Mouse (Mus musculus): ENCODE results near the gene 2810006K23Rik.
"Not testable (repeated sequence)": the region's sequence is repeated elsewhere in the genome, so short reads cannot be mapped to it uniquely, and the experiment has no call there.

The 2810006K23Rik gene

GRCm38 (mm10) chr5:124349196-124349595, 21.3 kb downstream of the 2810006K23Rik start:
- no peak for DNase-seq (ENCODE audit: low spot score in 2 of 2)

- no peak for DNase-seq (ENCODE audit: low spot score in 2 of 2)
These were observed 22.5 kb downstream of the 2810006K23Rik start for GRCm38 (mm10) chr5:124350350-124350749.

GRCm38 (mm10) chr5:124351111-124351560, 23.2 kb downstream of the 2810006K23Rik start:
- peak in 1 of 2 experiments; percentile 37 for DNase-seq (ENCODE audit: low spot score in 2 of 2)

GRCm38 (mm10) chr5:124351604-124352003, 23.7 kb downstream of the 2810006K23Rik start:
- DNase-seq (ENCODE audit: low spot score in 2 of 2) = no peak

GRCm38 (mm10) chr5:124352141-124352920, 24.4 kb downstream of the 2810006K23Rik start:
- DNase-seq (ENCODE audit: low spot score in 2 of 2) = peak; percentile 21 to 30

- DNase-seq (ENCODE audit: low spot score in 2 of 2) = peak in 1 of 2 experiments; percentile 35
These were observed 25.3 kb downstream of the 2810006K23Rik start for GRCm38 (mm10) chr5:124353011-124353725.

- peak in 1 of 2 experiments; percentile 59 for DNase-seq (ENCODE audit: low spot score in 2 of 2)
These were observed 26.0 kb downstream of the 2810006K23Rik start for GRCm38 (mm10) chr5:124353726-124354547.

- no peak for DNase-seq (ENCODE audit: low spot score in 2 of 2)
These were observed 26.9 kb downstream of the 2810006K23Rik start for GRCm38 (mm10) chr5:124354574-124355424.

GRCm38 (mm10) chr5:124355425-124355959, 27.6 kb downstream of the 2810006K23Rik start:
- DNase-seq (ENCODE audit: low spot score in 2 of 2) = no peak

- no peak for DNase-seq (ENCODE audit: low spot score in 2 of 2)
These were observed 28.8 kb downstream of the 2810006K23Rik start for GRCm38 (mm10) chr5:124356695-124357094.

- no peak for DNase-seq (ENCODE audit: low spot score in 2 of 2)
These were observed 31.8 kb downstream of the 2810006K23Rik start for GRCm38 (mm10) chr5:124359641-124360040.

- not testable (repeated sequence) for DNase-seq (ENCODE audit: low spot score in 2 of 2)
These were observed 35.1 kb downstream of the 2810006K23Rik start, which contains the start of gene Cdk2ap1 for GRCm38 (mm10) chr5:124362982-124363381. Gene Cdk2ap1, minus strand, starts transcription at chr5:124363082.

- no peak for DNase-seq (ENCODE audit: low spot score in 2 of 2)
These were observed 36.5 kb downstream of the 2810006K23Rik start for GRCm38 (mm10) chr5:124364173-124364918.

- no peak for DNase-seq (ENCODE audit: low spot score in 2 of 2)
These were observed 37.9 kb downstream of the 2810006K23Rik start for GRCm38 (mm10) chr5:124365754-124366153.

- DNase-seq (ENCODE audit: low spot score in 2 of 2) = no peak
These were observed 38.8 kb downstream of the 2810006K23Rik start for GRCm38 (mm10) chr5:124366721-124367120.

GRCm38 (mm10) chr5:124374298-124374697, 46.4 kb downstream of the 2810006K23Rik start:
- DNase-seq (ENCODE audit: low spot score in 2 of 2) = no peak

- DNase-seq (ENCODE audit: low spot score in 2 of 2) = no peak
These were observed 48.5 kb downstream of the 2810006K23Rik start for GRCm38 (mm10) chr5:124376401-124376800.

- DNase-seq (ENCODE audit: low spot score in 2 of 2) = no peak
These were observed 49.3 kb downstream of the 2810006K23Rik start for GRCm38 (mm10) chr5:124377149-124377548.

GRCm38 (mm10) chr5:124380121-124380520, 52.2 kb downstream of the 2810006K23Rik start:
- DNase-seq (ENCODE audit: low spot score in 2 of 2) = no peak

GRCm38 (mm10) chr5:124387932-124388331, 60.0 kb downstream of the 2810006K23Rik start:
- no peak for DNase-seq (ENCODE audit: low spot score in 2 of 2)
